Mouse (Mus musculus) thymus, postnatal 14 days (tissue): ENCODE measurements at regions not wholly inside any gene's neighbourhood (a gene's known extent, or its start where the extent isn't known, plus 50 kb on each side); places are given as distances from the start of the nearest gene placed in this dataset.

ENCODE experiments used
- DNase-seq: peaks from one replicate; pipeline ENCODE4 v3.0.0; 2021

- DNase-seq: no peak
These were observed 88.5 kb upstream of the Mphosph6 start for GRCm38 (mm10) chr8:117890211-117890610.

- DNase-seq: no peak
These were observed 79.8 kb upstream of the Mphosph6 start for GRCm38 (mm10) chr8:117881414-117881973.

GRCm38 (mm10) chr8:117880279-117880975 is 78.7 kb upstream of the Mphosph6 start:
- DNase-seq: no peak

- DNase-seq: no peak
These were observed 71.9 kb upstream of the Mphosph6 start for GRCm38 (mm10) chr8:117873611-117874010.

GRCm38 (mm10) chr8:117867138-117867537 is 65.4 kb upstream of the Mphosph6 start:
- no peak for DNase-seq

GRCm38 (mm10) chr8:117865014-117865413 is 63.3 kb upstream of the Mphosph6 start:
- no peak for DNase-seq

- peak; percentile 52 for DNase-seq
These were observed 62.1 kb upstream of the Mphosph6 start for GRCm38 (mm10) chr8:117863837-117864236.

GRCm38 (mm10) chr8:117862318-117862717 is 60.6 kb upstream of the Mphosph6 start:
- no peak for DNase-seq

- DNase-seq: no peak
These were observed 58.0 kb upstream of the Mphosph6 start for GRCm38 (mm10) chr8:117859734-117860133.

DNA sequence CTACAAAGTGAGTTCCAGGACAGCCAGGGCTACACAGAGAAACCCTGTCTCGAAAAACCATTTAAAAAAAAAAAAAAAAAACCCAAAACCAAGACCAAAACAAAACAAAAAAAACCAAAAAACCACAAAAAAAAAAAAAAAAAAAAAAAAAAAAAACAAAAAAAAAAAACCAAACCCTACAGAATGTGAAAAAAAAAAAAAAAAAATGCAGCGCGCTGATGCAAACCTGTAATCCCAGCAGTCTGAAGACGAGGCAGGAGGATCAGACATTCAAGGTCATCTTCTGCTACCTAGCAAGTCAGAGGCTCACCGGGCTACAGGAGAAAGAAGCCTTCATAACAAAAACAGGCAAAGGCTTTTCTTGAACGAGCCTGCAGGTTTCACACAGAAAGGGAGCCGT is 57.4 kb upstream of the Mphosph6 start:
- no peak for DNase-seq

- no peak for DNase-seq
These were observed 54.4 kb upstream of the Mphosph6 start for GRCm38 (mm10) chr8:117856121-117856520.

DNA sequence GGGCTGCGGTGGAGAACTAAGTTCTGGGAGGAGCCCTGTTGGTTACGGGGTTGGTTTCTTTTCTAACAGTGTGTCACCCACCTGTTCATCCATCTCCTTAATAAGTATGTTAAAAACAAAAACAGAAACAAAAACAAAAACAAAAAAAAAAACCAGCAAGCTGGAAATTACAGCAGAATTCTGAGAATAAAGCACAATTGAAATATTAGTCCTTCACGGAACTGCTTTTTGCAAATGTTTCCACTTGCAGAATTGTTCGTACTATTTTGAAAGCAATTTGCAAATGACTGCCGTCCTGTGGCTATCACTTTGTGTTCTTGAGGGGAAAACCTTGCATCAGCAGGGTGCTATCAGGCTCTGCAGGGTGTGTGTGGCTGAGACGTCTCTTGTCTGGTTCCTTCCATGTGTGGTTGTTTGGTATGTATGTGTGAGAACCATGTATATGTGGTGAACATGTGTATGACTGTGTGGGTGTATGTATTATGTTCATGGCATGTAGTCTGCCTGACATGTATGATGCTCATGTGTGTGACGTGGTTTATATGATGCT is 53.3 kb upstream of the Mphosph6 start:
- no peak for DNase-seq

GRCm38 (mm10) chr8:117854301-117854700 is 52.6 kb upstream of the Mphosph6 start:
- DNase-seq: no peak

GRCm38 (mm10) chr8:117853408-117853807 is 51.7 kb upstream of the Mphosph6 start:
- no peak for DNase-seq

- no peak for DNase-seq
These were observed 50.8 kb upstream of the Mphosph6 start for GRCm38 (mm10) chr8:117852521-117852920.
